Mouse (Mus musculus) erythroblast, embryonic 14.5 days (primary cell): ENCODE measurements around the gene Cacna1d.

Experiments
- GATA1 ChIP-seq: IDR thresholded peaks from 2 replicates; pipeline ENCODE4 v1.6.1; 2012; ENCODE audit warnings: low read length, inconsistent platforms, mixed read lengths
- TAL1 ChIP-seq: IDR thresholded peaks from 3 replicates; pipeline ENCODE4 v1.6.1; 2012; ENCODE audit warnings: low read length, inconsistent platforms, mixed read lengths

DNA sequence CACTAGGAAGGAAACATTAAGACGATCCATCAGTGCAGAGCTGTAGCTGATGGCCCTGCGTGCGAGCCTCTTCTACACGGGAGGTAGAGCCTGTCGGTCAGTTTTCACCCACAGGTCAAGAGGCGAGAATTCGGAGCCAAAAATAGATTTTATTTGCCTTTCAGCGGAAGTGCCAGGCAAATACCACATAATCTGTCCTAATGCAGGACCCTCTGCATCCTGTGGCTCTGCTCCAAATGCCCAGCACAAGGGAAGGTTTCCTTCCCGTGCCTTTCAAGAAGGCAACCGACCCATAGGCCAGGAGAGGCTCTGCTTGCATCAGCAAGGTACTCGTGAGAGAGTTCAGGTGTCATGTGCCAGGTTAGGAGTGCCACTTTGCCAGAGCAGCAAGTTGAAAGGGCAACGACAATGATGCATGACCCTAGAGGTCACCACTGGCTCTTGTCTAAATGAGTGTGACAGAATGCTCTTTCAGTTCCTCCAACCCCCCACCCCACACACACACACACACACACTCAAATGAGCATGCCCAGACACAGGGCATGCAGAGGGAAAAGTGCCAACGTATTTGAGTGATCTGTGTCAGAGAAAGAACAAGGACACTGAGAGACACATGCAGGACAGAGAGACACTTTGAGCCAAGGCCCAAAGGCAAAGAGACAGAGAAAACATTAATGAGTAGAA is 179.9 kb downstream of the Cacna1d start:
- TF ChIP-seq GATA1 (no peak), TAL1 (no peak)
